Mouse (Mus musculus) right cerebral cortex, postnatal 10 days (tissue): ENCODE data around the gene Mindy4.

Experiments
- DNase-seq, 2 experiments: peaks; one replicate each; pipeline ENCODE4 v3.0.0; 2021; ENCODE audit warnings: low spot score in 2 of 2

Mindy4 gene

GRCm38 (mm10) chr6:55338934-55339825 is 136.0 kb downstream of the Mindy4 start:
- DNase-seq, result no peak

GRCm38 (mm10) chr6:55341688-55342087 is 138.5 kb downstream of the Mindy4 start:
- DNase-seq, result no peak

- no peak for DNase-seq
These were observed 139.1 kb downstream of the Mindy4 start for GRCm38 (mm10) chr6:55342328-55342727.

GRCm38 (mm10) chr6:55343446-55343845 is 140.3 kb downstream of the Mindy4 start:
- no peak for DNase-seq

- DNase-seq, result no peak
These were observed 141.3 kb downstream of the Mindy4 start for GRCm38 (mm10) chr6:55344291-55345016.

GRCm38 (mm10) chr6:55345264-55345663 is 142.1 kb downstream of the Mindy4 start:
- peak in 1 of 2 experiments; percentile 19 for DNase-seq

- DNase-seq, result no peak
These were observed 143.3 kb downstream of the Mindy4 start for GRCm38 (mm10) chr6:55346491-55346890.

GRCm38 (mm10) chr6:55347711-55348571 is 144.8 kb downstream of the Mindy4 start:
- no peak for DNase-seq

GRCm38 (mm10) chr6:55349231-55349630 is 146.0 kb downstream of the Mindy4 start:
- DNase-seq, result no peak

GRCm38 (mm10) chr6:55350383-55350952 is 147.3 kb downstream of the Mindy4 start:
- no peak for DNase-seq

- no peak for DNase-seq
These were observed 148.5 kb downstream of the Mindy4 start for GRCm38 (mm10) chr6:55351712-55352111.

- DNase-seq, result no peak
These were observed 150.7 kb downstream of the Mindy4 start for GRCm38 (mm10) chr6:55353711-55354445.

GRCm38 (mm10) chr6:55354456-55355117 is 151.4 kb downstream of the Mindy4 start:
- DNase-seq, result no peak

- no peak for DNase-seq
These were observed 152.4 kb downstream of the Mindy4 start for GRCm38 (mm10) chr6:55355575-55355974.

- no peak for DNase-seq
These were observed 153.0 kb downstream of the Mindy4 start for GRCm38 (mm10) chr6:55356017-55356703.

- no peak for DNase-seq
These were observed 153.9 kb downstream of the Mindy4 start for GRCm38 (mm10) chr6:55356976-55357635.

- no peak for DNase-seq
These were observed 154.5 kb downstream of the Mindy4 start for GRCm38 (mm10) chr6:55357636-55358031.

- DNase-seq, result no peak
These were observed 155.6 kb downstream of the Mindy4 start for GRCm38 (mm10) chr6:55358731-55359143.

GRCm38 (mm10) chr6:55362663-55363062 is 159.5 kb downstream of the Mindy4 start:
- DNase-seq, result no peak
